Mouse (Mus musculus): ENCODE measurements around the gene Orai3. TPM values are rescaled to one million over a fixed set of nuclear protein-coding genes. Genes with fewer than 3 reads are reported as not detected.

Gene Orai3
- total and polyA plus RNA-seq, 3 experiments: 27.4 to 47.1 (median 30.2) TPM

GRCm38 (mm10) chr7:127744366-127745045 lies 25.1 kb upstream of the Orai3 start, which contains the start of gene Fbxl19:
Fbxl19 (plus strand) TSS chr7:127744543.
- no peak for ATAC-seq (ENCODE audit: extremely low read depth, insufficient number of reproducible peaks, low FRiP score, poor library complexity, severe bottlenecking)

GRCm38 (mm10) chr7:127745251-127745651 lies 24.4 kb upstream of the Orai3 start:
- TF ChIP-seq TAL1 (conservative IDR thresholded peaks at IDR 0.05; ENCODE audit: low read depth, low read length): no peak
- no peak for TF ChIP-seq GATA2 (IDR thresholded peaks at IDR 0.05; ENCODE audit: borderline replicate concordance, low read depth, low read length)
- DNase-seq (ENCODE audit: low spot score): peak; percentile 79
- Histone ChIP-seq H3K4me1 (ENCODE audit: insufficient read depth, low read depth, low read length) (peaks cover 34% of the 10 kb centered on the region), H3K4me3 (ENCODE audit: low read depth, low read length) (peak overlapping the region; percentile 82), H3K27me3 (ENCODE audit: insufficient read depth, low read length) (peaks cover 11% of the 10 kb centered on the region), H3K9me3 (replicated peaks) (no peaks in the 10 kb centered on the region), H3K36me3 (replicated peaks) (peaks cover 28% of the 10 kb centered on the region)
- ATAC-seq (ENCODE audit: extremely low read depth, insufficient number of reproducible peaks, low FRiP score, poor library complexity, severe bottlenecking): peak; percentile 75

More at GRCm38 (mm10) chr7:127744366-127745045, 25.1 kb upstream of the Orai3 start, which contains the start of gene Fbxl19:
- Histone ChIP-seq H3K9me3 (replicated peaks) (no peaks in the 10 kb centered on the region), H3K4me3 (ENCODE audit: low read depth, low read length) (peak within 1 kb of the TSS; percentile 82), H3K36me3 (replicated peaks) (peaks cover 20% of the 10 kb centered on the region), H3K27me3 (ENCODE audit: insufficient read depth, low read length) (peaks cover 14% of the 10 kb centered on the region), H3K4me1 (ENCODE audit: insufficient read depth, low read depth, low read length) (peaks cover 34% of the 10 kb centered on the region)
- TF ChIP-seq CTCF (IDR thresholded peaks at IDR 0.05; ENCODE audit: low read depth, low read length): no peak
- no peak for TF ChIP-seq POLR2AphosphoS5 (IDR thresholded peaks at IDR 0.05; ENCODE audit: insufficient replicate concordance, low read depth, low read length)
- no peak for TF ChIP-seq TAL1 (conservative IDR thresholded peaks at IDR 0.05; ENCODE audit: low read depth, low read length)
- no peak for TF ChIP-seq GATA2 (IDR thresholded peaks at IDR 0.05; ENCODE audit: borderline replicate concordance, low read depth, low read length)
- TF ChIP-seq GATA1 (IDR thresholded peaks at IDR 0.05; ENCODE audit: borderline replicate concordance, low read length): no peak
- peak; percentile 45 for DNase-seq (ENCODE audit: low spot score)

GRCm38 (mm10) chr7:127745652-127746493 lies 23.7 kb upstream of the Orai3 start:
- DNase-seq (ENCODE audit: low spot score): peak; percentile 76
- Histone ChIP-seq H3K9me3 (replicated peaks) (no peaks in the 10 kb centered on the region), H3K27me3 (ENCODE audit: insufficient read depth, low read length) (peaks cover 6% of the 10 kb centered on the region), H3K4me3 (ENCODE audit: low read depth, low read length) (peak overlapping the region; percentile 82), H3K36me3 (replicated peaks) (peaks cover 34% of the 10 kb centered on the region), H3K4me1 (ENCODE audit: insufficient read depth, low read depth, low read length) (peaks cover 34% of the 10 kb centered on the region)
- ATAC-seq (ENCODE audit: extremely low read depth, insufficient number of reproducible peaks, low FRiP score, poor library complexity, severe bottlenecking): peak; percentile 70
- TF ChIP-seq TAL1 (conservative IDR thresholded peaks at IDR 0.05; ENCODE audit: low read depth, low read length) (no peak), CTCF (IDR thresholded peaks at IDR 0.05; ENCODE audit: low read depth, low read length) (no peak), POLR2AphosphoS5 (IDR thresholded peaks at IDR 0.05; ENCODE audit: insufficient replicate concordance, low read depth, low read length) (no peak), GATA1 (IDR thresholded peaks at IDR 0.05; ENCODE audit: borderline replicate concordance, low read length) (no peak), GATA2 (IDR thresholded peaks at IDR 0.05; ENCODE audit: borderline replicate concordance, low read depth, low read length) (no peak)

- TF ChIP-seq GATA2 (IDR thresholded peaks at IDR 0.05; ENCODE audit: borderline replicate concordance, low read depth, low read length) (no peak), CTCF (IDR thresholded peaks at IDR 0.05; ENCODE audit: low read depth, low read length) (no peak), TAL1 (conservative IDR thresholded peaks at IDR 0.05; ENCODE audit: low read depth, low read length) (no peak), POLR2AphosphoS5 (IDR thresholded peaks at IDR 0.05; ENCODE audit: insufficient replicate concordance, low read depth, low read length) (no peak), GATA1 (IDR thresholded peaks at IDR 0.05; ENCODE audit: borderline replicate concordance, low read length) (no peak)
- peaks cover 34% of the 10 kb centered on the region for H3K4me1 ChIP-seq (ENCODE audit: insufficient read depth, low read depth, low read length)
- ATAC-seq (ENCODE audit: extremely low read depth, insufficient number of reproducible peaks, low FRiP score, poor library complexity, severe bottlenecking) (no peak), DNase-seq (ENCODE audit: low spot score) (peak; percentile 60)
- no peaks in the 10 kb centered on the region for H3K9me3 ChIP-seq (replicated peaks)
- peaks cover 43% of the 10 kb centered on the region for H3K36me3 ChIP-seq (replicated peaks)
- peak overlapping the region; percentile 82 for H3K4me3 ChIP-seq (ENCODE audit: low read depth, low read length)
- H3K27me3 ChIP-seq (ENCODE audit: insufficient read depth, low read length): peaks cover 1% of the 10 kb centered on the region; the same call in 1 of the 2 replicates
These were observed 22.8 kb upstream of the Orai3 start for GRCm38 (mm10) chr7:127746494-127747491.

- no peaks in the 10 kb centered on the region for H3K27me3 ChIP-seq (ENCODE audit: insufficient read depth, low read length)
- H3K9me3 ChIP-seq (replicated peaks): no peaks in the 10 kb centered on the region
- TF ChIP-seq POLR2AphosphoS5 (IDR thresholded peaks at IDR 0.05; ENCODE audit: insufficient replicate concordance, low read depth, low read length) (no peak), GATA2 (IDR thresholded peaks at IDR 0.05; ENCODE audit: borderline replicate concordance, low read depth, low read length) (no peak), TAL1 (conservative IDR thresholded peaks at IDR 0.05; ENCODE audit: low read depth, low read length) (no peak)
- H3K36me3 ChIP-seq (replicated peaks): peaks cover 51% of the 10 kb centered on the region
- ATAC-seq (ENCODE audit: extremely low read depth, insufficient number of reproducible peaks, low FRiP score, poor library complexity, severe bottlenecking): no peak
- H3K4me3 ChIP-seq (ENCODE audit: low read depth, low read length): no peak overlapping the region; the same call in 1 of the 2 replicates
- peaks cover 34% of the 10 kb centered on the region for H3K4me1 ChIP-seq (ENCODE audit: insufficient read depth, low read depth, low read length)
- DNase-seq (ENCODE audit: low spot score): no peak
These were observed 21.9 kb upstream of the Orai3 start for GRCm38 (mm10) chr7:127747559-127748234.

All from G1E (cell line).